Mouse (Mus musculus): ENCODE data around the gene Rps6kb1.

The Rps6kb1 gene

DNA sequence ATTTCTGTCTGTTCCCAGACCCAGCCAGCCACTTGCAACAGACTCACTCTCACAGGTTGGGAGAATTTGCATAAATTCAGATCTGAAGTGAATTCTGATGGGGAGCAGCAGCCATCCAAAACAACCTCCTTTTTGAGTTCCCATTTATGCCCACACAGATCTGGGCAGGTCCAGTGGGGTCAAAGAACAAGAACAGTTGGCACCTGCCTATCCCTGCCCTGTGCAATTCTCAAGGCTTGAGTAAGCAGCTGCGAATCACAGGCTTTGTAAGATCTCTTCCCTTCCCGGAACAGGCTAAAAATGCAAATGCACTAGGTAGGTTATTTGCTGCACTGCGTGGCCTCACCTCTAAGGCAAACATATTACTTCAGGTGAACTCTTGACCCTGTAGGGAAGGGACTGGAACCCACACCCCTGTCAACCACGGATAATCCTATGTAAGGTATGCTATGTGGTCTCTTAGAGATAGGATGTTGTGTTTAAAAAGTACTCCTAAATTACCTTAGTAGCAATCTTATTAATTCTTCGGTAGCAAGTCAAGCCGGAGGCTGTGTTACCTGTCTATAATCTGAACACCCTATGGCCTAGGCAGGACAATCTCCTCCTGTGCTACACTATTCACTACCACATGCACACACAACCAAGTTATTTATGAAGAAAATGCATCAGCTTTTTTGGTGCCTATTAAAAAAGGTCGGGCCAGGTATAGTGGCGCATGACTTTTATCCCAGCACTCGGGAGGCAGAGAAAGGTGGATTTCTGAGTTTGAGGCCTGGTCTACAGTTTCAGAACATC is 35.9 kb upstream of the Rps6kb1 start:
- peak; percentile 49 for DNase-seq

DNA sequence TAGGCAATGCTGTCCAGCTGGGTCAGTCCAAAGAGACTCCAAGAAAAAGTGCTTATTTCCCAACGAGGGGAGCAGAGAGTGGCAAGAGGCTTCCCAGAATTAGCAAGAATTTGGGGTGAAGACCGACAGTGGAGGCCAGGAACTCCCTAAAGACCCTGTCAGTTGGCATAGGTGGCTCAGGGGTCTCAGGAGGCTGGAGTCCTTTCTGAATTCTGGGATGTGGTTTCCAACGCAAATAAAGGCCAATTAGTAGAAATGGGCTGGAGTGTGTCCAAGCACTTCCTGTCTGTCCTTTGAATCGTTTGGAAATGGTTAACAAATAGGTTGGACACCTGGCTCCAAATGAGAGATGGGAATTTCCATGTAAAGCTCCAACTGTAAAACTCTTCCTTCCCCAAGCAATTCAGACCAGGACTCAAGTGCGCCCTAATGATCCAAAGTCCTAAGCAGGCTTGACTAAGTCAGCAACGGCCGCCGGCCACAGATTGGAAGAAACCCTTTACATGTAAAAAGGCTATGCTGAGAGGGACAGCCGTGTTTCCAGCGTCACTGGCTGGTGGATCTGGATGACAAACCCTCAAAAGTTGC is 35.2 kb upstream of the Rps6kb1 start:
- peak; percentile 50 for DNase-seq

DNA sequence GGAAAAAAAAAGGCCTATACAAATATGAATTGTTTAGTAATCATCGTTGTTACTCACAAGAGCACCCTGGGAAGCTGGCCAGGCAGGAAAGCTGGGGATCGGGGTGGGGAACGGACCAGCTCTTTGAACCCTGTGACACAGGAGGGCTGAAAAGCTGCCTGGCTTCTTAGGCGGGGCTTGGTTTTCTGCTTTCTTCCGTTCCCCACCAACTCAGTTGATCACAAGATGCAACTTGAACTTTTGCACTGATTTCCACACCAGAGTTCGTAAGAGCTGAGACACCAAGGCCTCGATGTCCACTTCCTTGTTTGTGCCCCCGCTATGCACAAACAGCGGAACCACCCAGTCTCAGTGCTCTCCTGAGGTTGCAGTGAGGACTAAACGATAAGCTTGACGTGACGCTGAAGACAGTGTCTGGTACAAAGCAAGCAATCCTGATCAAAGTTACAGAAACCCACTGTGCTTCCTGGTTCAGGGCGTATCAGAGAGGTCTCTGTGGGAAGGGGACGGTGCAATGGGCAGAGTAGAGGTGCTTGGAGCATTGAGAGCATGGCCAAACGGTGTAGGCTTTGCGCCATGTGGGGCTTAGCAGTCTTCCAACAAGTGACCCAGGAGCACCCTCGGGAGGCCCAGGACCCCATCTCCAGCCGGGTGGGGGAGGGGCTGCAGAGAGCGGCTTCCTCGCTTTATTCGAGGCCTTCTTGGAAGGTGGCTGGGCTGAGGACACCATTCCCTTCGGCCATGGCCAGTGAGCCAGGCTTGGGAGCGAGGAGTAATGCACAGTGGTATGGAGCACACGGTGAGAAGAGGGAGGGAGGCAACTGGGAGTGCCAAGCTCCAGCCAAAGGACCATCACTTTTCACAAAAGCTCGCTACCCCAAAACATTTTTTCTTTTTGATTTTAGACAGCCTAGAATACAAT is 34.5 kb upstream of the Rps6kb1 start:
- DNase-seq: peak; percentile 78

DNA sequence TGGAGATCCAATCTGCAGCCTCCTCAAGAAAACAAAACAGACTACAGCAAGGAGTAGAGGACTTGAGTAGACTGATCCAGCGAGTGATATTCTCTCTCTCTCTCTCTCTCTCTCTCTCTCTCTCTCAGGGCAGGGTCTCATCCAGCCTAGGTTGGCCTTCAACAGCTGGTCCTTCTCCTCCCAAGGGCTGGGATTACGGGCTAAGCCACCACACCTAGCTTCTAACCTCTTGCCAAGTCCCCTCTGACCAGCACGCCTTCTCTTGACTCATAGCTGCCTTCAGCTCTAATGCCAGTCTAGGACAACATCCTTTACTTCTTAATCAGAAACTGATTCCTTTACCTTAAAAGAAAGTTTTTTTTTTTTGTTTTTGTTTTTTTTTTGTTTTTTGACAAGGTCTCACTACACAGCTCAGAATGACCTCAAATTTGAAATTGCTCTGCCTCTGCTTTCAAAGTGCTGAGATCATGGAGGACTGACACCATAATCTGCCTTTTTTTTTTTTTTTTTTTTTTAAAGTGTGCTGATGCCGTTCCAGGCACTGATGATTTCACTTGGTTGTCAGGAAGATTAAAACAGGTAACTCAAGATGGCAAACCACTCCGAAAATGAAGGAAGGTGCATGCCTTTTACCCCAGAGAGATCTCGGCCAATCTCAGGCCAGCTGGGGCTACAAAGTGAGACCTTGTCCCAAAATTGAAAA is 33.7 kb upstream of the Rps6kb1 start:
- DNase-seq: no peak

DNA sequence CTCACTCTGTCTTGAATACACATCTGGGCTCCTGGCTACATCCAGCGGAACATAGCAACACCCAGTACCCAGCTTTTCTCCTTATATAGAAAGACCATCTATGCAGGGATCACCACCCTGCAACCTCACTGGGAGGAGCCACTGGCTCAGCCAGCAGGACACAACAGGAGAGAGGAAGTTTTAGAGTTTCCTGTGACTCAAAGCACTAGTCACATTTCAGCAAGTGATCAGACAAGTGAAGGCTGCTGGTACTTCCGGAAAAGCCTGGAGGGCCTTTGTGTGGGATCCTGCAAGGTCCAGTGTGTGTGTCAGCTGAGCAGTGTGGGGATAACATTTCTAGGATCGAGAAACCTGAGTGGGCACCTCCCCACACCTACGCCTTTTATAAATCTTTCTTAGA is 32.6 kb upstream of the Rps6kb1 start:
- peak; percentile 59 for DNase-seq

DNA sequence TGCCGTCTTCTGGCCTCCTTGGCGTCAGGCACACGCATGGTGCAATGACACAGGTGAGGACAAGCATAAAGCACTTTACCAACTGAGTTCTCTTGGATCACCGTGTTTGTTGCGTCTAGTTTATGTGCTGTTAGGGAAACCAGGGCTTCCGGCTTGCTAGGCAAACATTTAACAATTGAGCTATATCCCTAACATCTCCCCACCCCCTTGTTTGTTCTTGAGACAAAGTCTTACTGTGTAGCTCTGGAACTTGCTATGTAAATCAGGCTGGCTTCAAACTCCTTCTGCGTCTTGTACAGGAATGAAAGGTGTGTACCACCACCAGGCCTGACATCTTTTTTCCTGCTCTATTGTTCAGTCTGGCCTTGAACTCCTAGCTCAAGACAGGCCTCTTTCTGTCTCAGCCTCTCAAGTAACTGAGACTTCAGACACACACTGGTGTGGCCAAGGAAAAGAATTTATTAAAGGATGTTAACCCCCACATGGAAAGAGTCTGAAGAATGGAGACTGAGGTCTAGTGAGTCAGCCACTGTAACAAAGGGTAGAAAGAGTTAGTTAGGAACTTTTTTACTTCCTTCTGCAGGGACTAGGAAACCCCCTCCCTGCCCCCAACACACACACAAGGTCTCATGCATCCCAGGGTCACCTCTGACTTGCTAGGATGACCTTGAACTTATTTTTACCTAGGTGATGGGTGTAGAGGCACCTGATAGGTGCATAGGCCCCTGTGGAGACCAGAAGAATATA is 31.2 kb upstream of the Rps6kb1 start:
- no peak for DNase-seq

DNA sequence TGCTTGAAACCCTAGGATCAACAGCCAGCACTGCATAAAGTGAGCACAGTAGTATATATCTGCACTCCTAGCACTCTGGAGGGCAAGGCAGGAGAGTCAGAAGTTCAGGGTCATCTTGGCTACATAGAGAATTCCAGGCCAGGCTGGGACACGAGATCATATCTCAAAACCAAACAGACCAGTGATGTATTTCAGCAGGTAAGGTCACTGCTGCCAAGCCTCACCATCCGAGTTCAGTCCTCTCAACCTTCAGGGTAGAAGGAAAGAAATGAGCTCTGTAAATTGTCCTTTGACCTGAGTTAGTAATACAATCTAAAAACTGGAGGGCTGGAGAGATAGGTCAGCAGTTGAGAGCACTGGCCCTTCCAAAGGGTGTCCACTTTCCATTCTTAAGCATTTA is 29.8 kb upstream of the Rps6kb1 start:
- no peak for DNase-seq

DNA sequence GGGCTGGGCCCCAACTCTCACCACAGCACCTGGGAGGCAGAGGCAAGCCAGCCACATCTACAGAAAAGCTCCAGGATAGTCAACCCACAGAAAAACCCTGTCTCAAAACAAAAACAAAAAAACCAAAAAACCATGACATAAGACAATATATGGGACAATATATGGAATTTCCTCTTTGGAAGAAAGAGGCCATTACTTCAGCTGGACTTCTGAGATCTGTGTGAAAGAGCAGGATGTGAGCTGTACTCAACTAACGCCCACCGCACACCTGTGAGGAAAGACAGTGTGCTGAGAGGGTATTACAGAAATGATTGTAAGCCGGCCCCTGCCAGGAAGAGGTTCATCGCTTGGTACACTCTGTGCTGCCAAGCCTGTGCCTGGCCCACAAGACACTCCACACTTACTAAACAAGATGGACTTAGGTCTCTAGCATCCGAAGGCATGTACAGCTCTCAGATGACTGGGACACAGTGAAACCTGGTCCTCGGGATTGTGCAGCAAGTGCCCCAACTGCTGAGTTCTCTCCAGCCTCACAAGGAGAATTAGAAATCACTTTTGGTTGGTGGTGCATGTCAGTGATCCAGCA is 29.1 kb upstream of the Rps6kb1 start:
- DNase-seq: no peak

DNA sequence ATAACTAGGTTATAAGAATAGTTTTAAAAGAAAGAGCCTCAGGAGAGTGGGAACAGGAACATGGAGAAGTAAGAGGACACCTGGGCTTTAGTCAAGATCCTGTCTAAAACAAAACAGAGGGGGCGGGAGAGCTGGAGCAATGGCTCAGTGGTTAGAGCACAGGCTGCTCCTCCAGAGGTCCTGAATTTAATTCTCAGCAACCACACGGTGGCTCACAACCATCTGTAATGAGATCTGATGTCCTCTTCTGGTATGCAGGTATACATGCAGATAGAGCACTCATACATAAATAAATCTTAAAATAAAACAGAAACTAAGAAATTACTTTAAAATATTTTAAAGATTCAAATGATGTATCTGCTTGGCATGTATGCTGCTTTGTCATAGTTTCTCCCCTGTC is 28.0 kb upstream of the Rps6kb1 start:
- no peak for DNase-seq

DNA sequence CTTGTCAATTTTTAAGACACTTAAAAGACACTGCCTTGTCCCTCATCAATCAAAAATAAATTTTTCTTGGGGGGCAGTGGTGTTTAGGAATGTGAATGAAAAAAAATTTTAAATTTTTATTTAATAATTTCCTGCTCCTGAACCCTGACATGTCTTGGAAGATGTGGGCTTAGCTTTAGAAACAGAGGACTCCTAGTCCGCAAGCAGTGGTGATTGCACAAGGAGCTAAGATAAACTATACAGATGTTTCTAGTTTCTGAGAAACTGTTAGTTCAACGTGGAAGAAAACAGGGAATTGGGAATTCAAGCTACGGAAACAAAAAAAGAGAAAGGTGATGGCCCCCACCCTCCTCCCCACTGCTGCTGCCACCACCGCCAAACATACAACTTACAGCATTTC is 27.3 kb upstream of the Rps6kb1 start:
- no peak for DNase-seq

DNA sequence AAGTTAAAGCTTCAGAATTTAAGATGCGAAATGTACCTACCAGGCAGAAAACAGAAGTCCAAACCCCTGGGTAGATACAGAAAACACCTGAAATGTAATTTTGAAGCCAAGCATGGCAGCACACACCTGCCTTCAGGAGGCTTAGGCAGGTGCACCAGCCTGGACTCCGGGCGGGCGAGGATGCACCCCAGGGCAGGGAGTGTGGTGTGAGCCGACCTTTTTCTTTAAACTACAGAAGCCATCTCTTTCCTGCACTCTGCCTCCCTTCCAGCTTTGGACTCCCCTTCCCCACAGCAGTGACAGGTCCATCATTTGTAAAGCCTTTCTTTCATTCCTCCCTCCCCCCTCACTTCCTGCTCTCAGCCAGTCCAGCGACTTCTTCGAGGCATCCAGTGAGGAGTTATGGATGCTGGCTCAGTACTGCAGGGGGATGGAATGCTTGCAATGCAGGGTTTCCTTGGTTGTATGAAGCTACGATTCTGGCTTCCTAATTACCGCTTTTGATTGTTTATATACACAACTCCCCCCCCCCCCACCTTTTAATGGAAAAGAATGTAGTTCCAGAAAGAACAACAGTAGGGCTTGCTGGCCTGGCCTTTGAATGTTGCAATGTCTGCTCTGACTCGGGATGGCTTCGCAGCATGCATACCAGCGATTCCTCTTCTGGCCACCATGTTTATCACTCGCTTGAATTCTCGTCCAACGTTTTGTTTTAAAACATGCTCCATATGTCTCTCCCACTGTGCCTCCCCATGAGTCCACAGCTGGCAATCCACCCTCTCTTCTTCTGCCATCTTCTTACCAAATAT is 26.6 kb upstream of the Rps6kb1 start:
- peak; percentile 63 for DNase-seq

DNA sequence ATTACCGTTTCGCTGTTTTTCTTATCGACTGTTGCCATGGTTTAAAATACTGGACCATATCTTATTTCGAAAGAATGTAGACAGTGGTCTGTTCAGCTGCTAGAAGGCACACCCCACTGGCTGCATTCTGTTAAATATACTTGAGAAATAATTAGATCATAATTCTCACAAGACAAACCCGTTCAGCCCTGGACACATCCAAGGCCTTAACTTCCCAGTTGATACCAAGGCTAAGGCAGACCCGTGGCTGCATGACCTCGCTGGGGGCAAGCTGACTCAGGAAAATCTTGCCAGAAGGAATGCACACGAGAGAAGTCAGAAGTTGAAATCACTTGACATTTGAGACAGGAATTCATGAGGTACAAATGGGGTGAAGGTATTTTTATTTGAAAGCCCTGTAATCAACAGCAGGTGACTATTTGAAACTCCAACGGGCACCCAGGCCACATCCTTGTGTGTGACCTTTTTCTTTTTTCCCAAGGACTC is 25.7 kb upstream of the Rps6kb1 start:
- DNase-seq: peak; percentile 35

DNA sequence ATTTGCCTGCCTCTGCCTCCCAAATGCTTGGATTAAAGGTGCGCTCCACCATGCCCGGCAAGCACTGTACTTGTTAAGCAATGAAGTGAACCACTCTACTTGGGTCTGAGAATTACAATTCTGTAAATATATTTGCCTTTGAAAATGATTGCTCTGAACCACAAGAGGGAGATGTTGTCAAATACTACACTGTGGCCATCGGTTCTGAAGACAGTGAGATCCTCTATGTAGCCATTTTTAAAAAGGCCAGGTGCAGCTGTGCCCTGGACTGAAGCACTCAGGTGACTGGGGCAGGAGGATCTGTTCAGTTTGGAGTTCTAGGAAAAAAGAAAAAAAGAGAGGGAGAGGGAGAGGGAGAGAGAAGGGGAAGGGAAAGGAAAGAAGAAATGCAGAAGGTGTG is 23.8 kb upstream of the Rps6kb1 start:
- no peak for DNase-seq

DNA sequence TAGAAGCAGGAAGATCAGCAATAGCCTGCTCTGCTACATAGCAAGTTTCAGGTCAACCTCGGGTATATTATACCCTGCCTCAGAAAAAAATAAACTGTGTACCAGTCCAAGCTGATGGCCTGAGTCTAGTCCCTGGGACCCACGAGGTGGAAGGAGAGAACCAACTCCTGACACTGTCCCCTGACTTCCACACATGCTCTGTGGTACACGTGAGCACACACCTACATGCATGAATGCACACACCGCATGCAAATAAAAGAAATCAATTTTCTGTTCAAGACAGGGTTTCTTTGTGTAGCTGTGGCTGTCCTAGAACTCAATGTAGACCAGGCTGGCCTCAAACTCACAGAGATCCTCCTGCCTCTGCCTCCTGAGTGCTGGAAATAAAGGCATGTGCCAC is 13.7 kb upstream of the Rps6kb1 start:
- DNase-seq: no peak

DNA sequence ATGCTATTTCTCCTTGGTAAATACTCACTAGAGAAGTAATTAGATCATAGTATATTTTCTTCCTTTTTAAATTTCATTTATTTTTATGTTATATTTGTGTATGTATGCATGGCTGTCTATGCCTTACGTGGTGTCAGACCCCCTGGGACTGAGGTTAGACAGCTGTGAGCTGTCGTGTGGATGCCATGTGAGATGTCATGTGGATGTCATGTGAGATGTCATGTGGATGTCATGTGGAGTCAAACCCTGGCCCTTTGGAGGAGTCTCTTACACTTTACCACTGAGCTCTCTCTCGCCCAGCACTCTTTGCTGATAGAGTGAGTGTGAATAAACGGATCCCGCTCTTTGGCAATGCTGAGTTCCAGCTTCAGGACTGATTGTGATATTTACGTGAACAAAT is 8.9 kb upstream of the Rps6kb1 start:
- no peak for DNase-seq

DNA sequence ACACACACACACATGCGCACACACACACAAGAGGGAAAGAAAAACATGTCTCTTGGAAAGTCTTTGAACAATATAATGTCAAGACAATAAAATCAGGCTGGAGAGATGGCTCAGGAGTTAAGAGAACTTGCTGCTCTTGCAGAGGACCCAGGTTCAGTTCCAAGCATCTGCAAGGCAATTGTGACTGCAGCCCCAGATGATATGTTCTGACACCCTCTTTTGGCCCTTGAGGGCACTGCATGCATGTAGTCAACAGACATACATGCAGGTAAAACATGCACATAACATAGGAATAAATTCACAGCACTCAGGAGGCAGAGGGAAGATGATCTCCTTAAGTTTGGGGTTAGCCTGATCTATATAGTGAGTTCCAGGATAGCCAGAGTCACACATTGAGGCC is 2.8 kb upstream of the Rps6kb1 start:
- DNase-seq: no peak

DNA sequence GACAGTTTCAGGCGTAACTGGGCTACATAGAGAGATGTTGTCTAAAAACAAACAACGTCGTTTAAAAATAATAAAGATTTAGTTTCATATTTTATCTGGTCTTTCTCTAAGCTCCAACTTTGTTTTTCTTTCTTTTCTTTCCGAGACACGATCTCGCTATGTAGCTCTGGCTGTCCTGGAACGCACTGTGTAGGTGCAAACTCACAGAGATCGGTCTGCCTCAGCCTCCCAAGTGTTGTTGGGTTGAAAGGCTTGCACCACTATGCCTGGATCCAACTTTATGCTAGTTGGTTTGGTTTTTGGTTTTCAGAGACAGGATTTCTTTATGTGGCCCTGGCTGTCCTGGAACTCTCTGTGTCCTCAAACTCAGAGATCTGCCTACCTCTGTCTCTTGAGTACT is 951 bp upstream of the Rps6kb1 start:
- DNase-seq: no peak

DNA sequence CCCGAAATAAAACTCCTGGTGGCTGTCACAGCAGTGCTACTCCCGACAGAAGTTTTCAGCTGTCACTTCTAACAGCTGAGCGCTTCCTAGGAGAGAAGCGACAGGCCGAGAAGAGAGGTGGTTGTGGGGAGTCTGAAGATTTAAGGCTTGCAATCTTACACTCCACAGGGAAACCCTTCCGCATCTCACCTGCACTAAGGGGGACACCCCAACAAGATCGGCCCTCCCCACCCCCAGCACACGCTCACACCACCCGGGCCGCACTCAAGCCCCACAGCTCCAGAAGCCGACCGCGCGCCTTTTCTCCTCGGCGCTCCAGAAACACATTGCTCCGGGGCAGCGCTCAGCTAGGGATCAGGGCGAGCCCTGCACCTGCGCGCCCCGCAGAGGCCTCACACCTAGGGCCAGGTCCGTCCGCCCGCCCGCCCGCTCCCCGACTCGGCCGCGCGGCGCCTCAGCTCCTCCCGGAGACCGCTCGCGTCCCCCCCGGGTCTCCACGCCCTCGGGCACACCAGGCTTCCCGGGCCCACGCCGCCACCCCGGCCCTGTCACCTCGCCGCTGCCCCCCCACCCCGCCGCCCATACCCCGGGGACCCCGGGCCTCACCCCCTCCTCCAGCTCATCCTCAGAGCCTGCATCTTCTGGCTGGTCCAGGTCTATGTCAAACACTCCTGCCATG is 506 bp downstream of the Rps6kb1 start:
- no peak for DNase-seq

DNA sequence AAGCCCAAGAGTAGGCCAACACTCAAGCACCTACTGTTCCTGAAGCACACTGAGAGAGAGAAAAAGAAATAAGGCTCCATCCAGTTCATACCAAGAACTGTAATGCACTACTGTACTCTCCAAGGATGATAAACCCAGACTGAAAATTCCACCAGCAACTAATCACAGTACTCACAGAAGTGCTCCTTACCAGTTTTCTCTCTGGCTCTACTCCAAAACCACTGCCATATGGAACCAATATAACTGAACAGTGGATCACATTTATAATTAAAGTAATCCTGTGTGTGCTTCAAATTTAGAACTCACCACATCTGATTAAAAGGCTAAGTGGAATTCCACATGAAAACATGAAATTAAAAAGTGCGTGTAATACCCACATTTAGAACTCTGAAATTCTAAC is 1.8 kb downstream of the Rps6kb1 start:
- DNase-seq: no peak

DNA sequence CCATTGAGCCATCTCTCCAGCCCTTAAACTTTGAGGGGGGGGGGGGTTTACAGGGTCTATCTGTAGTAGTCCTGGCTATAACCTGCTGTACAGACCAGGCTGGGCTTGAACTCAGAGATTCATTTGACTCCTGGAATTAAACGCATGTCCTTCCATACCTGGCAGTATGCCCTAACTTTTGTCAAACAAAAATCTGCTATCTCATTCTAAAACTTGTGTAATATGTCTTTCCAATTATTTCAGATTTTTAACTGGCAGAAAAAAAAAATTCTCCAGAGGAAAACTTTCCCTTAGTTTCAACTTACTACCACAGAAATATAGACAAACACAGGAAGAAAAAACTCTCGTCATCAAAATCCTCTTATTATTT is 4.1 kb downstream of the Rps6kb1 start:
- DNase-seq: no peak

Data from kidney, postnatal 10 days (tissue).